Mouse (Mus musculus): ENCODE measurements at regions not wholly inside any gene's neighbourhood (a gene's known extent, or its start where the extent isn't known, plus 50 kb on each side); places are given as distances from the start of the nearest gene placed in this dataset.

DNA sequence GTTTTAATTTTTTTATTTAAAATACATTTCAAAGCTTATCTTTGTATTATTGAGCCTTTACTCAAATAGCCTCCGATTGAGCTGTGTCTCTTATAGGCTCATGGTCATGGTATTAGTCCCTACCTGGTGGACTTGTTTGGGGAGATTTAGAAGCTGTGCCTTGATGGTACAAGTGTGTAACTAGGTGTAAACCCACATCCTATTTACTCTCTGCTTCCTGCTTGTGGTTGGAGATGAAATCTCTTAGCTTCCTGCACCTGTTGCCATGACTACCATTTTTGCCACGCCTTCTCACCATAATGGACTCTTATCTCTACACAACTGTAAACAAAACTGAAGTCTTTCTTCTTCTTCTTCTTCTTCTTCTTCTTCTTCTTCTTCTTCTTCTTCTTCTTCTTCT is 108.2 kb upstream of the Diaph3 start:
- TF ChIP-seq CTCF (IDR thresholded peaks at IDR 0.05; ENCODE audit: low read depth, low read length) (no peak), GATA1 (IDR thresholded peaks at IDR 0.05; ENCODE audit: borderline replicate concordance, low read length) (no peak), GATA2 (IDR thresholded peaks at IDR 0.05; ENCODE audit: borderline replicate concordance, low read depth, low read length) (no peak), TAL1 (conservative IDR thresholded peaks at IDR 0.05; ENCODE audit: low read depth, low read length) (no peak), POLR2AphosphoS5 (IDR thresholded peaks at IDR 0.05; ENCODE audit: insufficient replicate concordance, low read depth, low read length) (no peak)
